Mouse (Mus musculus) testis, adult 2 months (tissue): Measurements from ENCODE around the gene Ninj1.

Source experiments
- CTCF ChIP-seq: fragments of 200-500 bp; IDR thresholded peaks from 2 replicates; pipeline ENCODE4 v1.5.1; 2012; ENCODE audit warnings: low read depth, mild to moderate bottlenecking, inconsistent platforms, low read length, moderate library complexity; ENCODE audit not compliant: control insufficient read depth, insufficient read depth, insufficient replicate concordance
- POLR2A ChIP-seq: fragments of 200-500 bp; IDR thresholded peaks from 2 replicates; pipeline ENCODE4 v1.6.1; 2012; ENCODE audit warnings: low read depth, mild to moderate bottlenecking, inconsistent platforms, low read length, moderate library complexity; ENCODE audit not compliant: control insufficient read depth

- TF ChIP-seq CTCF, result no peak
- no peak for TF ChIP-seq POLR2A
Measured at GRCm38 (mm10) chr13:49195651-49196050, 8.4 kb downstream of the Ninj1 start.
